Mouse (Mus musculus) kidney, adult 2 months (tissue): Measurements from ENCODE around the gene Gm36210.

Experiments
- CTCF ChIP-seq: fragments of 200-500 bp; conservative IDR thresholded peaks from 2 replicates; pipeline ENCODE4 v1.5.1; 2011; ENCODE audit warnings: low read depth, mild to moderate bottlenecking, control low read depth, low read length, moderate library complexity, mixed read lengths; ENCODE audit not compliant: insufficient read depth, insufficient read length
- POLR2A ChIP-seq: fragments of 200-500 bp; IDR thresholded peaks from one replicate; pipeline ENCODE4 v1.6.1; 2011; ENCODE audit warnings: low read depth, low read length, control low read depth

DNA sequence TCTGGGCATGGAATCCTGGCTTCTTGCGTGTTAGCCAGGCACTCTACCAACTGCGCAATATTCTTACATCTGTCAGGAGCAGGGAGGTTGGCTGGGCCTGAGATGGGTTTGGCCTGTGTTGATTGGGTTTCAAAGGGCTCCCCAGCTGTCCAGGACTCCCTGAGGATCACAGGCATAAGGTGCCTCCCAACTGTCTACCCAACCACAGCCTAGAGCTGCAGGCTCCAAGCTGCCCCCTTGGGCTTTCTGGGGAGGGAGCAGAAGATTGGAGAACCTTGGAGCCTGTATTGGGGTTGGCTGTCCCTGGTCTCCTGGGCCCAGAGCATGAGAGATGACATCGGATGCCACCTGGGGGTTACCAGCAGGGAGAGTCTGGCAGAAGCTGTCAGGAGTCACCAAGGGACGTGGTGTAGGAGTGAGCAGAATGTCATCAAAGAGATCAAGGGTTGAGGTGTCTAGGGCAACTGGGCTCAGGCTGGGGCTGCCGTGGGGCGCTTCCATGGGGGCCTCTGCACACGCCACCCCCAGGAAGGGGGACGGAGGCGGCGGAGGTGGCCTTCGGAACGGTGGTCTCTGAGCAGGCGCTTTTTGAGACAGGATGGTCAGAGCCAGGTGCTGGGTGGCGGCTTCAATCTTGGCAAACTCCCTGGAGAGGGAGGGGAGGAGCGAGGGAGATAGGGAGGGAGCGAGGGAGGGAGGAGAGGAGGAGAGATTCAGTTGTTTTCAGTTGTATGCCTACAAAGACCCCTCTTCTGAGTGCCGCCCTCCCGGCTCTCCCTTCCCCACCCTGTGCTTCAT is 7.3 kb downstream of the Gm36210 start:
- TF ChIP-seq CTCF (no peak), POLR2A (no peak)
